Mouse (Mus musculus): ENCODE measurements at regions not wholly inside any gene's neighbourhood (a gene's known extent, or its start where the extent isn't known, plus 50 kb on each side); places are given as distances from the start of the nearest gene placed in this dataset.
A peak's percentile ranks its signal among the peaks of the same experiment; 100 is the strongest.

DNA sequence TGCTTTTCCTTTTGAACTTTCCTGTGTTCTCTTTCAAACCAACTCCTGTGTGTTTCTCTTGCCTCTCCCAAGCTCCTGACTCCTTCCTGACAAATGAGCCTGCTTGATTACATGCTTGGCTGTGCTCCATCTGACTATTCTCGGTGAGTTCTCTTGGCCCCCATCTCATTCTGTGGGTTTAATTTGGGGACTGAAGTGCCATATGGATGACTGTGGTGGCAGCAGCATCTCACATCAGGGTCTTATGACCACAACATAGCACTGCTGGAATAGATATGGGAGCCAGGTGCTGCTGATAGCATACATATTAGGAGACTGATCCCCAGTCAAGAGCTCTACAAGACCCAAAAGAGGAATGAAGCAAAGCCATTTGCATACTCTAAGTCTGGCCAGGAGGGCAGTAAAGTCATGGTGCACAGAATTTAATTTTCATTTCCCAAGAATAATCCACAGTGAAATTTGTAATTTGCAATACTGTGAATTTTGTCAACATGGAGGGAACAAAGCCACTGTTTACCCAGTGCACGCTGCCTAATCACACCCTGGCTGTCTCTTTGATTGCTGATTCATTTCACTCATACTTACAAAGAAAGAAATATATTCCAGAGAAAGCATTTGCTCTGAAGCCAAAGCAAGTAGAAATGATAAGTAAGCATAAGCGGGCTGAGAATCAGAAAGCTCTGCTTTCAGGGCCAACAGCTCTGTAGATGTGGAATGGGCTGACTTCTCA lies 1478.4 kb upstream of the Gm7489 start:
- no peak overlapping the region for H3K4me2 ChIP-seq
- no peak for ATAC-seq (replicated peaks; ENCODE audit: low FRiP score)
- 78% methylated on average over 3 of the region's 3 CpGs for WGBS
- H3K9ac ChIP-seq (ENCODE audit: low read depth, low read length), result no peak overlapping the region
- H3K4me3 ChIP-seq (ENCODE audit: low read depth, low read length), result no peak overlapping the region
- no peaks in the 10 kb centered on the region for H3K9me3 ChIP-seq (ENCODE audit: control insufficient read depth, low read length)
- no peaks in the 10 kb centered on the region for H3K36me3 ChIP-seq (ENCODE audit: control insufficient read depth, insufficient read depth, low read length)
- no peaks in the 10 kb centered on the region for H3K4me1 ChIP-seq (replicated peaks; ENCODE audit: control insufficient read depth, insufficient read depth, low read length)
- H3K27ac ChIP-seq (ENCODE audit: low read depth, low read length), result no peak overlapping the region
- no peak for DNase-seq (ENCODE audit: low spot score)
- H3K27me3 ChIP-seq (replicated peaks; ENCODE audit: control insufficient read depth, insufficient read depth, low read length), result no peaks in the 10 kb centered on the region

DNA sequence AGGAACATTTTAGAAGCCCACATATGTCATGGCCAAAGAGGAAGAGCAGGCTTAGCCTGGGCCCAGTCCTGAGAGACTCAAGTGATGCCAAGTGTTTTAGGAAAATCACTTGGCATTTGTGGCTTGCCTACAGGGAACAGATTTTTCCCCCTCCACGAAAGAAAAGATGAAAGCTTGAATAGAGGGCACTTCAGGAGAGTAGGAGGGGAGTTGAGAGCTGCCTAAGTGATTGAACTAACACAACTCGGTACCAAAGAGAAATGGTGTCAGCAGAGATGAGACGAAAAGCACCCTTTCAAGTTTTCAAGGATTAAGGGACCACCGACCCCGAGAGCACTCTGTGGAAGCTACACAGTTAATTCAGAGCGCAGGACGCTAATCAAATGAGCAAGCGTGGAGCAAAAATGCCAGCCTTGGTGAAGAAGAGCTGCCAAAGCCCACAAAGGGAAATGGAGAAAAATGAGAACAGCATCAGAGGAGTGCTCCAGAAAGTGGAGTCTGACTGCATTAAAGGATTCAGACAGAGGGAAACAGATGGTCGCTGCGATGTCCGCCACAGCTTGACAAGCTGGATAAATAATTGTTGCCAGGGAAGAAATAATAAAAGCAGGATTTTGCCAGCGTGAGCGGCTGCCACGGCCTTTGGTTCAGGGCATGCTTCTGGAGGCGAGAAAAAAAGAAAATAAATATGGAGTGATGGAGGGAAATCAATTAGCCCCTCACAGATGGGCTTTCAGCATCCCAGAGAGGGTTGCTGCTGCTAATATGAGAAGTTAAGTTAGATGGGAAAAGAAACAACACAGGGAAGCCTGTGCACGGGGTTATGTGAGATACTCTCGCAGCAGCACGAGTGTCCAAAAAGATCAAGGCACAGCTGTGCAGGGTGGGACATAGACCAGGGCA lies 1471.6 kb upstream of the Gm7489 start:
- H3K27me3 ChIP-seq (replicated peaks; ENCODE audit: control insufficient read depth, insufficient read depth, low read length), result no peaks in the 10 kb centered on the region
- ATAC-seq (replicated peaks; ENCODE audit: low FRiP score) (no peak), DNase-seq (ENCODE audit: low spot score) (no peak)
- 62% methylated on average over 18 of the region's 18 CpGs for WGBS
- H3K4me3 ChIP-seq (ENCODE audit: low read depth, low read length), result no peak overlapping the region
- H3K36me3 ChIP-seq (ENCODE audit: control insufficient read depth, insufficient read depth, low read length), result no peaks in the 10 kb centered on the region
- H3K27ac ChIP-seq (ENCODE audit: low read depth, low read length), result no peak overlapping the region
- H3K9ac ChIP-seq (ENCODE audit: low read depth, low read length), result no peak overlapping the region
- no peak overlapping the region for H3K4me2 ChIP-seq
- no peaks in the 10 kb centered on the region for H3K4me1 ChIP-seq (replicated peaks; ENCODE audit: control insufficient read depth, insufficient read depth, low read length)
- H3K9me3 ChIP-seq (ENCODE audit: control insufficient read depth, low read length), result no peaks in the 10 kb centered on the region

DNA sequence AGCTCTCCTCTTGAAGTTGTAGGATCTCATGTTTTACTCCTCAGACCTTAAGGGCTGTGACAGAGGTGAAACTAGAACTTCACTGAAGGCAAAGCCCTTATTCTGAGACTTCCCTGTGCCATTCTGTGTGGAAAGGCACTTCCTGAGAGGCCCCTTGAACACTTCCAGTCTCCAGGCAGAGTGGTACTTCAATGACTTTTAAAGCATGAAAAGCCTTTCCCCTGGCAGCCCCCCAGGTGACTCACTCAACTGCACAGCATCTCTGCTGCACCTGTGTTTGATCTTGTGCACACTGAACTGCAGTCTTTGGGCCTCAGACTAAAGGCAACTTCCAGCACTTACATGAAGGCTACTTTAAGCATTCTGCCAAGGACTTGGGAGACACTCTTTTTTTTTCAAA lies 1458.7 kb upstream of the Gm7489 start:
- no peaks in the 10 kb centered on the region for H3K9me3 ChIP-seq (ENCODE audit: control insufficient read depth, low read length)
- H3K4me3 ChIP-seq (ENCODE audit: low read depth, low read length), result no peak overlapping the region
- H3K36me3 ChIP-seq (ENCODE audit: control insufficient read depth, insufficient read depth, low read length), result no peaks in the 10 kb centered on the region
- no peaks in the 10 kb centered on the region for H3K27me3 ChIP-seq (replicated peaks; ENCODE audit: control insufficient read depth, insufficient read depth, low read length)
- DNase-seq (ENCODE audit: low spot score), result no peak
- no peaks in the 10 kb centered on the region for H3K4me1 ChIP-seq (replicated peaks; ENCODE audit: control insufficient read depth, insufficient read depth, low read length)
- no peak for ATAC-seq (replicated peaks; ENCODE audit: low FRiP score)
- H3K4me2 ChIP-seq, result no peak overlapping the region
- H3K9ac ChIP-seq (ENCODE audit: low read depth, low read length), result no peak overlapping the region
- H3K27ac ChIP-seq (ENCODE audit: low read depth, low read length), result no peak overlapping the region

DNA sequence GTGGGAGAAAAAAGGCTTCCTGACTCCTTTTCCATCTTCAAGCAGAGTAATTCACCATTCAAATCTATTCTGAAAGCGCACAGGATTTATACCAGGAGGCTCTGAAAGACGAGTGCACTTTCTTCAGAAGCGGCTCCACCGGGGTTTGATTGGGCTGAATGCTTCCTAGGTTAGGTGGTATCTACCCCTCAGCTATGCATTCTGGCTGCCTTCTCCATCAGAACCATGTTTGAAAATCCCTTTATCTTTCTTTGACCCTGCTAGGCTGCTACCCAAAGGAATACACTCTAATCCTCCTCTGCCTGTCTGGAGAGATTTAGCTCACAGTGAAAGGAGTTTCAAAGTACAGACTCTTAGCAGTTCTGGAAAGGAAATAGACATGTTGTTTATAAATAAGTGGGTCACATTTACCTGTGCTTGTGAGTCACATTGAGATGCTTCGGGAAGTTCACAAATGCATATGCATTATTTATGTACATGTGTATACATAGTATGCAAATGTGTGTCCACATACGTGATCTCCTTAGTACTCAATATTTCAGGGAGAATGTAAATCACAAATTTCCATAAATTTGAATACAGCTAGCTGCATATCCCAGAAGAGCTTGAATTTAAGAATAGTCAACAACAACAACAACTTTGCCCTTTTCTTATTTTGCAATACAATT lies 1454.1 kb upstream of the Gm7489 start:
- Histone ChIP-seq H3K9me3 (ENCODE audit: control insufficient read depth, low read length) (no peaks in the 10 kb centered on the region), H3K27ac (ENCODE audit: low read depth, low read length) (no peak overlapping the region), H3K9ac (ENCODE audit: low read depth, low read length) (no peak overlapping the region), H3K4me3 (ENCODE audit: low read depth, low read length) (no peak overlapping the region), H3K36me3 (ENCODE audit: control insufficient read depth, insufficient read depth, low read length) (no peaks in the 10 kb centered on the region), H3K27me3 (replicated peaks; ENCODE audit: control insufficient read depth, insufficient read depth, low read length) (no peaks in the 10 kb centered on the region), H3K4me2 (no peak overlapping the region), H3K4me1 (replicated peaks; ENCODE audit: control insufficient read depth, insufficient read depth, low read length) (no peaks in the 10 kb centered on the region)
- ATAC-seq (replicated peaks; ENCODE audit: low FRiP score) (no peak), DNase-seq (ENCODE audit: low spot score) (no peak)
- 74% methylated on average over 6 of the region's 6 CpGs for WGBS

DNA sequence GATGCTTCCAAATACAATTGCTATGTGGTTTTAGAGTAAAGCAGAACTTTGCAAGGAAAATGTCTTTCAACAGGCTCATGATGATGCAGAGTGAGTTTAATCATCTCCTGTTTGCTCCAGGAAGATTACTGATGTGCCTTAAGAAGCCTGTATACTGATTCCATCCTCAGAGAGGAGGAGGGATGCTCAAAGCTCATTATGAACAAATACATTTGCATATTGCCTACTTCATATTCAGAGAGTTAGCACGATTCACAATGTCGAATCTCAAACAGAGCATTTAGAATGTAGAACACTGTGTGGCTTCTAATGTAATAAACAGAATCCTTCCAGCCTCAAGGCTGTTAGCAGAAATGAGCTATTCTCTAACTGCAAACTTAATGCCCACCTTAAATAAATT lies 1451.1 kb upstream of the Gm7489 start:
- H3K27me3 ChIP-seq (replicated peaks; ENCODE audit: control insufficient read depth, insufficient read depth, low read length), result no peaks in the 10 kb centered on the region
- DNase-seq (ENCODE audit: low spot score) (no peak), ATAC-seq (replicated peaks; ENCODE audit: low FRiP score) (no peak)
- H3K4me3 ChIP-seq (ENCODE audit: low read depth, low read length), result no peak overlapping the region
- H3K4me1 ChIP-seq (replicated peaks; ENCODE audit: control insufficient read depth, insufficient read depth, low read length), result no peaks in the 10 kb centered on the region
- H3K27ac ChIP-seq (ENCODE audit: low read depth, low read length), result no peak overlapping the region
- no peaks in the 10 kb centered on the region for H3K36me3 ChIP-seq (ENCODE audit: control insufficient read depth, insufficient read depth, low read length)
- WGBS, result 82% methylated on average over 2 of the region's 2 CpGs
- no peaks in the 10 kb centered on the region for H3K9me3 ChIP-seq (ENCODE audit: control insufficient read depth, low read length)
- no peak overlapping the region for H3K9ac ChIP-seq (ENCODE audit: low read depth, low read length)
- no peak overlapping the region for H3K4me2 ChIP-seq

DNA sequence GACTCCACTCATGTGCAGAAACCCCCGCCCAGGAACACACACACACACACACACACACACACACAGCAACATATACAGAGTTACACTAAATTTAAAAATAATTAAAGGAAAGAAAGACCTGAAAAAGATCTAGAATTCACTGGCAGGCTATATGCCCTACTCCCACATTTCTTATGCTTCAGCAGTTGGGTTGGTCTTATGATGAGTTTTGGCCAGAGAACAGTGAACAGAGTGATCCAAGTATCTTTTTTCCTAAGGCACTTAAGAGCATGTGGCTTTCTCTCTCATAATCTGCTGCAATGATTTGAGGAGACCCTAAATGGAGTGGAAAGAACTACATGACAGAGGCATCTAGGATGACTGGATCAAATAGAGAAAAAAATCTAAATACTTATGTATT lies 1446.3 kb upstream of the Gm7489 start:
- no peaks in the 10 kb centered on the region for H3K27me3 ChIP-seq (replicated peaks; ENCODE audit: control insufficient read depth, insufficient read depth, low read length)
- no peak overlapping the region for H3K4me2 ChIP-seq
- no peaks in the 10 kb centered on the region for H3K4me1 ChIP-seq (replicated peaks; ENCODE audit: control insufficient read depth, insufficient read depth, low read length)
- no peaks in the 10 kb centered on the region for H3K36me3 ChIP-seq (ENCODE audit: control insufficient read depth, insufficient read depth, low read length)
- ATAC-seq (replicated peaks; ENCODE audit: low FRiP score), result no peak
- no peak overlapping the region for H3K27ac ChIP-seq (ENCODE audit: low read depth, low read length)
- no peak for DNase-seq (ENCODE audit: low spot score)
- 77% methylated on average over 1 of the region's 1 CpGs for WGBS
- no peaks in the 10 kb centered on the region for H3K9me3 ChIP-seq (ENCODE audit: control insufficient read depth, low read length)
- H3K4me3 ChIP-seq (ENCODE audit: low read depth, low read length), result no peak overlapping the region
- no peak overlapping the region for H3K9ac ChIP-seq (ENCODE audit: low read depth, low read length)

DNA sequence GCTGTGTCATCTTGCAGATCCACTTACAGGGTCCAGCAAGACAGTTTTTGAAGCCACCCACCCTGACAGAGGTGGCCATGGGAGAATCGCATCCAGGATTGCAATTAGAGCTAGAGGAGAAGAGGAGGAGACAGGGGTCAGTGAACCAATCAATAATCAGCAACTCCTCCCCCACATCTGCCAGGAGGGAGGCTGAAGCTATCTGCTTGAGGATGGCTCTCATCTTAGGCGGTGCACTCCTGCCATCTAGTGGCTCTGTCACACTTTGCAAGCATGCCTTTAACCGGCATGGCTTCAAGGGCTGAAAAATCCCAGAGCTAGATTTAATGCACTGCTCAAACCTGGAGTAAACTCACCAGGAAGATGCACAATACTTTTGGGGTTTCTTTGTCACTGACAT lies 1425.9 kb upstream of the Gm7489 start:
- H3K9me3 ChIP-seq (ENCODE audit: control insufficient read depth, low read length), result no peaks in the 10 kb centered on the region
- H3K27ac ChIP-seq (ENCODE audit: low read depth, low read length), result no peak overlapping the region
- no peaks in the 10 kb centered on the region for H3K36me3 ChIP-seq (ENCODE audit: control insufficient read depth, insufficient read depth, low read length)
- ATAC-seq (replicated peaks; ENCODE audit: low FRiP score), result peak; percentile 76
- no peaks in the 10 kb centered on the region for H3K4me1 ChIP-seq (replicated peaks; ENCODE audit: control insufficient read depth, insufficient read depth, low read length)
- H3K4me3 ChIP-seq (ENCODE audit: low read depth, low read length), result no peak overlapping the region
- H3K9ac ChIP-seq (ENCODE audit: low read depth, low read length), result no peak overlapping the region
- WGBS, result 0% methylated on average over 3 of the region's 3 CpGs
- H3K4me2 ChIP-seq, result no peak overlapping the region
- peak; percentile 67 for DNase-seq (ENCODE audit: low spot score)
- no peaks in the 10 kb centered on the region for H3K27me3 ChIP-seq (replicated peaks; ENCODE audit: control insufficient read depth, insufficient read depth, low read length)

DNA sequence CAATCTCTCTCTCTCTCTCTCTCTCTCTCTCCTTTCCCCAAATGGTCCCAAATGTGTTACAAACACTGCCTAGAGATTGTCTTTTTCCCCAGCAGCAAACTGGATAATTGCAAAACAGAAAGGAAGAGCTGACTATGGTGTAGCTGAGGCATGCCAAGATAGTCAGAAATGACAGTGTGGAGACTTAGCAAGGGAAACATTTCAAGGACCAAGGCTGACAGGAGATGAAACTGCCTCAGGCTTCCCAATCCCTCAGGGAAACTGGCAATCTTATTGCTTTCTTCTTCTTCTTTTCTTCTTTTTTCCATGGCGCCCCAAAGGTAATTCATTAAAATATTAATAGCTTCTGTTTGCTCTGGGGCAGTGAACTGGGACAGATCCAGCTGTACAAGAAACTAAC lies 1425.4 kb upstream of the Gm7489 start:
- Histone ChIP-seq H3K9ac (ENCODE audit: low read depth, low read length) (no peak overlapping the region), H3K4me3 (ENCODE audit: low read depth, low read length) (no peak overlapping the region), H3K4me1 (replicated peaks; ENCODE audit: control insufficient read depth, insufficient read depth, low read length) (no peaks in the 10 kb centered on the region), H3K36me3 (ENCODE audit: control insufficient read depth, insufficient read depth, low read length) (no peaks in the 10 kb centered on the region), H3K9me3 (ENCODE audit: control insufficient read depth, low read length) (no peaks in the 10 kb centered on the region), H3K27me3 (replicated peaks; ENCODE audit: control insufficient read depth, insufficient read depth, low read length) (no peaks in the 10 kb centered on the region), H3K27ac (ENCODE audit: low read depth, low read length) (no peak overlapping the region), H3K4me2 (no peak overlapping the region)
- DNase-seq (ENCODE audit: low spot score) (no peak), ATAC-seq (replicated peaks; ENCODE audit: low FRiP score) (no peak)
- 57% methylated on average over 1 of the region's 1 CpGs for WGBS
